15 mouse cellular contexts compared by ENCODE assay signal in genomic region chr9:107695441-107696105, GRCm38 (mm10). TPM values are rescaled to one million over a fixed set of nuclear protein-coding genes. Genes with fewer than 3 reads are reported as not detected.
DNase-seq lines count a peak whose midpoint lies in the region; ATAC-seq lines count a peak whose summit lies in the region.
"Had no signal": no experiment of that assay in that cellular context is flagged by ENCODE, and none has a peak within 500 bp of the region (broad histone marks: within the 10 kb centered on the region; RNA-seq: fewer than 3 reads in every experiment).

No protein-coding gene starts in this region.

- H3K9ac ChIP-seq in embryonic facial prominence, embryonic 15.5 days: no peak overlapping the region
- H3K9ac ChIP-seq: forebrain, postnatal 0 days had no signal

- no peak for ATAC-seq in embryonic facial prominence, embryonic 15.5 days (ENCODE audit: insufficient number of reproducible peaks, low FRiP score, low TSS enrichment, low read depth)
- ATAC-seq in megakaryocyte, adult 5-6 weeks (ENCODE audit: poor library complexity, severe bottlenecking): no peak
- ATAC-seq: activated CD4-positive, CD25-positive, alpha-beta regulatory T cell, adult 4 months; forebrain, postnatal 0 days had no signal

- H3K4me2 ChIP-seq in embryonic facial prominence, embryonic 15.5 days (replicated peaks): no peak overlapping the region

- no peaks in the 10 kb centered on the region for H3K9me3 ChIP-seq in embryonic facial prominence, embryonic 15.5 days (replicated peaks)
- no peaks in the 10 kb centered on the region for H3K9me3 ChIP-seq in limb, embryonic 10.5 days (replicated peaks)

- DNase-seq in adrenal gland, adult 2 months: peak; percentile 48
- DNase-seq in adrenal gland, postnatal 14 days: no peak
- peak; percentile 58 for DNase-seq in kidney, adult 11 months
- no peak for DNase-seq in kidney, adult 18-20 months
- no peak for DNase-seq in limb, embryonic 10.5 days (ENCODE audit: low spot score)
- no peak for DNase-seq in embryo, embryonic 11 days
- DNase-seq: forebrain, postnatal 0 days; thymus, adult 18-20 months had no signal

- H3K4me3 ChIP-seq in embryonic facial prominence, embryonic 15.5 days (replicated peaks): no peak overlapping the region
- H3K4me3 ChIP-seq in limb, embryonic 10.5 days: no peak overlapping the region
- H3K4me3 ChIP-seq: myocyte had no signal

- 82% methylated on average over 12 of the region's 12 CpGs for WGBS in embryonic facial prominence, embryonic 15.5 days
- 89% methylated on average over 12 of the region's 12 CpGs for WGBS in limb, embryonic 10.5 days

- peaks cover 77% of the 10 kb centered on the region for H3K4me1 ChIP-seq in embryonic facial prominence, embryonic 15.5 days
- H3K4me1 ChIP-seq in limb, embryonic 10.5 days: peaks cover 72% of the 10 kb centered on the region

- H3K27ac ChIP-seq in embryonic facial prominence, embryonic 15.5 days (replicated peaks): peak overlapping the region; percentile 63; the same call in 1 of the 2 replicates
- peak overlapping the region; percentile 0; the same call in 1 of the 2 replicates for H3K27ac ChIP-seq in limb, embryonic 10.5 days
- H3K27ac ChIP-seq: macrophage had no signal

- peaks cover 33% of the 10 kb centered on the region for H3K36me3 ChIP-seq in embryonic facial prominence, embryonic 15.5 days
- H3K36me3 ChIP-seq in limb, embryonic 10.5 days: peaks cover 96% of the 10 kb centered on the region

- no peaks in the 10 kb centered on the region for H3K27me3 ChIP-seq in embryonic facial prominence, embryonic 15.5 days
- H3K27me3 ChIP-seq in limb, embryonic 10.5 days (ENCODE audit: low read depth, poor library complexity, severe bottlenecking): no peaks in the 10 kb centered on the region

RNA-seq across cellular contexts. Expression of gene Sema3f, which starts 14.7 kb away (rescaled TPM):
- total RNA-seq in adrenal gland, adult 2 months (2021): 10 to 100 TPM; 27.2 to 34.8 TPM
- 95.1 and 106 TPM in 2 replicates for polyA plus RNA-seq in adrenal gland, adult 2 months (2012; rRNA removed)
- 22.8 and 25.9 TPM in 2 replicates for total RNA-seq in adrenal gland, postnatal 14 days (2021)
- 40.6 and 44.6 TPM in 2 replicates for polyA plus RNA-seq in embryonic facial prominence, embryonic 15.5 days (2015; fragmentation: Nextera tagmentation; extraction: Ambion mirVana)
- polyA plus RNA-seq in limb, embryonic 10.5 days (2016; fragmentation: Nextera tagmentation; extraction: Ambion mirVana): 31.7 and 33.6 TPM in 2 replicates
- not detected in 2 replicates for total RNA-seq in megakaryocyte, adult 5-6 weeks (2015)
- not detected in 2 replicates for total RNA-seq in megakaryocyte, adult 5-6 weeks (2017)
- polyA plus RNA-seq: activated CD4-positive, CD25-positive, alpha-beta regulatory T cell, adult 4 months; macrophage had no signal

RNA-seq across cellular contexts. Expression of gene Gnat1, which starts 16.1 kb away (rescaled TPM):
- total RNA-seq in adrenal gland, adult 2 months (2021): under 1 TPM in 1 of 2 experiments, not detected in 1; 0.37 TPM
- 0.10 and 0.16 TPM in 2 replicates for polyA plus RNA-seq in adrenal gland, adult 2 months (2012; rRNA removed)
- 0.34 and 0.41 TPM in 2 replicates for total RNA-seq in adrenal gland, postnatal 14 days (2021)
- 1.9 and 3.4 TPM in 2 replicates for polyA plus RNA-seq in embryonic facial prominence, embryonic 15.5 days (2015; fragmentation: Nextera tagmentation; extraction: Ambion mirVana)
- 2.6 and 3.3 TPM in 2 replicates for polyA plus RNA-seq in limb, embryonic 10.5 days (2016; fragmentation: Nextera tagmentation; extraction: Ambion mirVana)
- not detected in 2 replicates for total RNA-seq in megakaryocyte, adult 5-6 weeks (2015)
- not detected in 2 replicates for total RNA-seq in megakaryocyte, adult 5-6 weeks (2017)
- total RNA-seq: heart, adult 8-10 months; layer of hippocampus, adult 18-20 months had no signal
- polyA plus RNA-seq: macrophage, myocyte had no signal

RNA-seq across cellular contexts. Expression of gene Slc38a3, which starts 26.2 kb away (rescaled TPM):
- 1 to 10 TPM in 1 of 2 experiments, under 1 TPM in 1; 0.48 to 2.7 TPM for total RNA-seq in adrenal gland, adult 2 months (2021)
- polyA plus RNA-seq in adrenal gland, adult 2 months (2012; rRNA removed): 1.7 and 4.1 TPM in 2 replicates
- total RNA-seq in adrenal gland, postnatal 14 days (2021): 4.9 and 85.2 TPM in 2 replicates
- polyA plus RNA-seq in embryonic facial prominence, embryonic 15.5 days (2015; fragmentation: Nextera tagmentation; extraction: Ambion mirVana): 3.7 and 4.2 TPM in 2 replicates
- polyA plus RNA-seq in limb, embryonic 10.5 days (2016; fragmentation: Nextera tagmentation; extraction: Ambion mirVana): 3.9 and 4.3 TPM in 2 replicates
- not detected in 2 replicates for total RNA-seq in megakaryocyte, adult 5-6 weeks (2015)
- total RNA-seq in megakaryocyte, adult 5-6 weeks (2017): not detected in 2 replicates
- polyA plus RNA-seq: activated CD4-positive, CD25-positive, alpha-beta regulatory T cell, adult 4 months; macrophage had no signal

Comparison
In these comparisons a context has a peak if more than half of its experiments do, and no peak if none do; other contexts are left out.
1. DNase-seq: peak in adrenal gland, adult 2 months (single experiment) and kidney, adult 11 months (single experiment); none in adrenal gland, postnatal 14 days (single experiment), kidney, adult 18-20 months (single experiment), limb, embryonic 10.5 days (single experiment) and embryo, embryonic 11 days (single experiment).
2. RNA of gene Sema3f, which starts 14.7 kb away (total RNA-seq): 27.2 to 34.8 TPM in adrenal gland, adult 2 months and 22.8 to 25.9 TPM in adrenal gland, postnatal 14 days; not detected in megakaryocyte, adult 5-6 weeks; every median in the first group is over 10 times any median in the second.